Mouse (Mus musculus) embryonic facial prominence, embryonic 10.5 days (tissue): ENCODE results near the gene Nfe2l3. TPM values are rescaled to one million over a fixed set of nuclear protein-coding genes. Genes with fewer than 3 reads are reported as not detected.

Source experiments
- polyA plus RNA-seq: library from polyadenylated mRNA; unstranded; fragments of >200 nt; fragmentation: Nextera tagmentation; extraction: Ambion mirVana; gene quantifications from 2 replicates; pipeline ENCODE4 v1.2.1, GENCODE M21; 2016

Nfe2l3 gene
- polyA plus RNA-seq, 1 experiment from 2014 or later = 1.3 TPM

Other genes starting within 250 kb of the Nfe2l3 start
- 2,407 and 2,547 TPM in 2 replicates for gene Hnrnpa2b1, start 37.2 kb downstream of the Nfe2l3 start, polyA plus RNA-seq
- 700 and 747 TPM in 2 replicates for gene Cbx3, start 37.7 kb downstream of the Nfe2l3 start, polyA plus RNA-seq
- 22.7 and 24.0 TPM in 2 replicates for gene Snx10, start 91.2 kb downstream of the Nfe2l3 start, polyA plus RNA-seq